Mouse (Mus musculus) embryonic fibroblast, embryonic 13.5 days (primary cell): Measurements from ENCODE around the gene Fam221b.

Experiments used
- CTCF ChIP-seq: IDR thresholded peaks from 2 replicates; pipeline ENCODE4 v1.5.1; 2011; ENCODE audit warnings: mild to moderate bottlenecking, control low read depth, low read length, moderate library complexity, borderline replicate concordance; ENCODE audit not compliant: insufficient read depth
- POLR2A ChIP-seq: IDR thresholded peaks from 2 replicates; pipeline ENCODE4 v1.6.1; 2011; ENCODE audit warnings: low read depth, mild to moderate bottlenecking, control low read depth, low read length, moderate library complexity

DNA sequence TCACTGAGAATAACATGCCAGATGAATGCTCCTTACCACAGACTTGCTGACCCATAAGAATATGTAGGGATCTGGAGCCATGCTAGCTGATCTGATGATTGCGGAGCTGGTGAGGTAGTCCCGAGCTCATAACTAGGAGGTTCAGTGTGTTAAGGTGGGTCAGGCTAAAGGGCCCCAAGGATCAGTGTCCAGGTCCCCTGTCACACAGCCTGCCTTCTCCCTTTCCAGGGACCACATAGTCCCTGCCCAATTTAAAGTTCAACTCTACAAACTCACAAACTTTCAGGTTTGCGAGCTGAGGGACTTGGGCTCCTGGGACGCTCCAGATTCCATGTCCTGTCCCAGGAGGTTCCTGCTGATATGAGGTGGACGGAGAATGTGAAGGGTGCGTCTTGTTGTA, 31.8 kb upstream of the Fam221b start, which contains the start of gene Olfr70:
- TF ChIP-seq CTCF (no peak), POLR2A (no peak)
